Mouse (Mus musculus) MEL (cell line): ENCODE data around the gene Esyt2. TPM values are rescaled to one million over a fixed set of nuclear protein-coding genes. Genes with fewer than 3 reads are reported as not detected.

Experiments used
- DNase-seq: peaks from one replicate; pipeline ENCODE4 v3.0.0; 2011; ENCODE audit warnings: low read depth, low spot score
- H3K27ac ChIP-seq: 2 replicates; pipeline ENCODE4 v1.5.1; 2012; ENCODE audit warnings: low read depth, mild to moderate bottlenecking, control low read depth, low read length, moderate library complexity; ENCODE audit not compliant: control insufficient read depth
- H3K27me3 ChIP-seq, 2 experiments: fragments of 150-350 bp in 1 of 2; sonication (generic) in 1 of 2; 2 replicates each; pipeline ENCODE4 v1.6.1; 2012; ENCODE audit warnings: low read length in 2 of 2, mild to moderate bottlenecking in 2 of 2, improper control_type of control experiment in 1 of 2, moderate library complexity in 1 of 2; ENCODE audit not compliant: insufficient read depth in 2 of 2, control insufficient read depth in 1 of 2
- H3K36me3 ChIP-seq, 2 experiments: 2 replicates each; pipeline ENCODE4 v1.6.1; 2012 to 2014; ENCODE audit warnings: low read length in 2 of 2, improper control_type of control experiment in 1 of 2, inconsistent platforms in 1 of 2, mild to moderate bottlenecking in 1 of 2; ENCODE audit not compliant: insufficient read depth in 2 of 2, control insufficient read depth in 1 of 2
- H3K4me1 ChIP-seq, 2 experiments: fragments of 150-350 bp in 1 of 2; sonication (generic) in 1 of 2; 2 replicates each; pipeline ENCODE4 v1.6.1; 2012; ENCODE audit warnings: low read length in 2 of 2, improper control_type of control experiment in 1 of 2, mild to moderate bottlenecking in 1 of 2; ENCODE audit not compliant: insufficient read depth in 2 of 2, control insufficient read depth in 1 of 2
- H3K4me3 ChIP-seq, 2 experiments: fragments of 150-350 bp in 1 of 2; sonication (generic) in 1 of 2; 2 replicates each; pipeline ENCODE4 v1.5.1; 2012; ENCODE audit warnings: low read depth in 2 of 2, low read length in 2 of 2, mild to moderate bottlenecking in 2 of 2, moderate library complexity in 2 of 2, control low read depth in 1 of 2, improper control_type of control experiment in 1 of 2; ENCODE audit not compliant: control insufficient read depth in 1 of 2, insufficient read depth in 1 of 2
- H3K79me2 ChIP-seq: 2 replicates; pipeline ENCODE4 v1.6.1; 2012; ENCODE audit warnings: mild to moderate bottlenecking, low read length, moderate library complexity; ENCODE audit not compliant: control insufficient read depth, poor library complexity, insufficient read depth
- H3K9ac ChIP-seq: 2 replicates; pipeline ENCODE4 v1.6.1; 2012; ENCODE audit warnings: low read depth, mild to moderate bottlenecking, control low read depth, low read length, moderate library complexity; ENCODE audit not compliant: control insufficient read depth, poor library complexity, severe bottlenecking
- H3K9me3 ChIP-seq: fragments of 150-350 bp; sonication (generic); replicated peaks from 2 replicates; pipeline ENCODE4 v1.6.1; 2012; ENCODE audit warnings: mild to moderate bottlenecking, low read length, improper control_type of control experiment, moderate library complexity; ENCODE audit not compliant: insufficient read depth
- BHLHE40 ChIP-seq: IDR thresholded peaks from 2 replicates; pipeline ENCODE4 v1.6.1; 2012; ENCODE audit warnings: low read depth, mild to moderate bottlenecking, inconsistent platforms, low read length, improper control_type of control experiment, borderline replicate concordance
- CHD1 ChIP-seq: IDR thresholded peaks from 2 replicates; pipeline ENCODE4 v1.6.1; 2012; ENCODE audit warnings: low read depth, mild to moderate bottlenecking, inconsistent platforms, low read length, improper control_type of control experiment
- CHD2 ChIP-seq: IDR thresholded peaks from 2 replicates; pipeline ENCODE4 v1.6.1; 2011; ENCODE audit warnings: low read length, improper control_type of control experiment
- CTCF ChIP-seq, 3 experiments: IDR thresholded peaks in 2 of 3; conservative IDR thresholded peaks in 1 of 3; 2 replicates each; pipeline ENCODE4 v1.5.1; 2011 to 2012; ENCODE audit warnings: low read length in 3 of 3, low read depth in 2 of 3, mild to moderate bottlenecking in 2 of 3, improper control_type of control experiment in 1 of 3, inconsistent platforms in 1 of 3, mixed read lengths in 1 of 3, moderate library complexity in 1 of 3; ENCODE audit not compliant: control insufficient read depth in 1 of 3, insufficient read depth in 1 of 3, poor library complexity in 1 of 3, severe bottlenecking in 1 of 3
- E2F4 ChIP-seq: IDR thresholded peaks from 2 replicates; pipeline ENCODE4 v1.6.1; 2011; ENCODE audit warnings: low read depth, low read length, improper control_type of control experiment, borderline replicate concordance
- ELF1 ChIP-seq: IDR thresholded peaks from 2 replicates; pipeline ENCODE4 v1.6.1; 2014; ENCODE audit warnings: low read depth, mild to moderate bottlenecking, inconsistent platforms, low read length, improper control_type of control experiment, moderate library complexity
- EP300 ChIP-seq, 2 experiments: IDR thresholded peaks; 2 replicates each; pipeline ENCODE4 v1.6.1; 2011; ENCODE audit warnings: improper control_type of control experiment in 2 of 2, low read length in 2 of 2, low read depth in 1 of 2, mild to moderate bottlenecking in 1 of 2
- GATA1 ChIP-seq: IDR thresholded peaks from 2 replicates; pipeline ENCODE4 v1.6.1; 2011; ENCODE audit warnings: low read depth, low read length, improper control_type of control experiment
- HCFC1 ChIP-seq: IDR thresholded peaks from 2 replicates; pipeline ENCODE4 v1.6.1; 2012; ENCODE audit warnings: low read depth, mild to moderate bottlenecking, inconsistent platforms, low read length, improper control_type of control experiment, moderate library complexity
- JUND ChIP-seq: IDR thresholded peaks from 2 replicates; pipeline ENCODE4 v1.6.1; 2011; ENCODE audit warnings: low read depth, mild to moderate bottlenecking, improper control_type of control experiment, low read length
- KAT2A ChIP-seq: conservative IDR thresholded peaks from 2 replicates; pipeline ENCODE4 v1.6.1; 2012; ENCODE audit warnings: low read depth, low read length, improper control_type of control experiment, inconsistent platforms
- MAFK ChIP-seq: IDR thresholded peaks from 2 replicates; pipeline ENCODE4 v1.6.1; 2011; ENCODE audit warnings: low read depth, mild to moderate bottlenecking, low read length, improper control_type of control experiment, borderline replicate concordance
- MAX ChIP-seq: IDR thresholded peaks from 2 replicates; pipeline ENCODE4 v1.6.1; 2011; ENCODE audit warnings: low read length, improper control_type of control experiment
- MAZ ChIP-seq: IDR thresholded peaks from 2 replicates; pipeline ENCODE4 v1.6.1; 2012; ENCODE audit warnings: low read depth, mild to moderate bottlenecking, inconsistent platforms, low read length, improper control_type of control experiment
- MEF2A ChIP-seq: IDR thresholded peaks from 2 replicates; pipeline ENCODE4 v1.6.1; 2014; ENCODE audit warnings: low read depth, mild to moderate bottlenecking, inconsistent platforms, low read length, improper control_type of control experiment; ENCODE audit not compliant: poor library complexity, insufficient replicate concordance, severe bottlenecking; ENCODE audit errors: extremely low read depth
- MXI1 ChIP-seq: IDR thresholded peaks from 2 replicates; pipeline ENCODE4 v1.6.1; 2011; ENCODE audit warnings: mild to moderate bottlenecking, low read depth, low read length, improper control_type of control experiment
- POLR2A ChIP-seq, 2 experiments: IDR thresholded peaks; 2 replicates each; pipeline ENCODE4 v1.6.1; 2011 to 2012; ENCODE audit warnings: low read length in 2 of 2, mild to moderate bottlenecking in 2 of 2, control low read depth in 1 of 2, improper control_type of control experiment in 1 of 2, low read depth in 1 of 2, moderate library complexity in 1 of 2; ENCODE audit not compliant: control insufficient read depth in 1 of 2, insufficient read depth in 1 of 2, poor library complexity in 1 of 2
- POLR2AphosphoS2 ChIP-seq: IDR thresholded peaks from 2 replicates; pipeline ENCODE4 v1.6.1; 2011; ENCODE audit warnings: low read length, improper control_type of control experiment
- POLR2AphosphoS5 ChIP-seq: IDR thresholded peaks from 2 replicates; pipeline ENCODE4 v1.6.1; 2012; ENCODE audit warnings: low read depth, borderline replicate concordance, mild to moderate bottlenecking, inconsistent platforms, low read length, moderate library complexity, mixed read lengths
- SIN3A ChIP-seq: IDR thresholded peaks from 2 replicates; pipeline ENCODE4 v1.6.1; 2012; ENCODE audit warnings: low read length, improper control_type of control experiment, inconsistent platforms
- SMC3 ChIP-seq: IDR thresholded peaks from 2 replicates; pipeline ENCODE4 v1.6.1; 2011; ENCODE audit warnings: low read depth, low read length, improper control_type of control experiment
- TAL1 ChIP-seq: IDR thresholded peaks from 2 replicates; pipeline ENCODE4 v1.6.1; 2012; ENCODE audit warnings: mild to moderate bottlenecking, inconsistent platforms, low read length, moderate library complexity, mixed read lengths
- TBP ChIP-seq: IDR thresholded peaks from 2 replicates; pipeline ENCODE4 v1.8.0; 2011; ENCODE audit warnings: low read depth, low read length, improper control_type of control experiment
- TCF12 ChIP-seq: IDR thresholded peaks from 2 replicates; pipeline ENCODE4 v1.6.1; 2014; ENCODE audit warnings: low read depth, mild to moderate bottlenecking, inconsistent platforms, low read length, improper control_type of control experiment, moderate library complexity
- USF1 ChIP-seq: IDR thresholded peaks from 2 replicates; pipeline ENCODE4 v1.6.1; 2014; ENCODE audit warnings: low read depth, mild to moderate bottlenecking, inconsistent platforms, low read length, improper control_type of control experiment, moderate library complexity
- USF2 ChIP-seq, 2 experiments: IDR thresholded peaks; 2 replicates each; pipeline ENCODE4 v1.6.1; 2011 to 2012; ENCODE audit warnings: improper control_type of control experiment in 2 of 2, low read length in 2 of 2, borderline replicate concordance in 1 of 2, inconsistent platforms in 1 of 2, low read depth in 1 of 2, mild to moderate bottlenecking in 1 of 2; ENCODE audit not compliant: insufficient read depth in 1 of 2
- ZC3H11A ChIP-seq: IDR thresholded peaks from 2 replicates; pipeline ENCODE4 v1.6.1; 2012; ENCODE audit warnings: low read depth, mild to moderate bottlenecking, inconsistent platforms, low read length, improper control_type of control experiment
- ZKSCAN1 ChIP-seq: IDR thresholded peaks from 2 replicates; pipeline ENCODE4 v1.6.1; 2012; ENCODE audit warnings: low read depth, mild to moderate bottlenecking, inconsistent platforms, low read length, improper control_type of control experiment, moderate library complexity
- ZNF384 ChIP-seq: IDR thresholded peaks from 2 replicates; pipeline ENCODE4 v1.6.1; 2012; ENCODE audit warnings: low read depth, mild to moderate bottlenecking, inconsistent platforms, low read length, improper control_type of control experiment
- polyA plus RNA-seq, 2 experiments: library from polyadenylated mRNA; stranded (reverse) in 1 of 2; unstranded in 1 of 2; fragments of >175 nt in 1 of 2; fragments of >200 nt in 1 of 2; gene quantifications; 2 replicates each; pipeline versions ENCODE4 v1.2.1 to v1.2.4; 2012; ENCODE audit warnings: low replicate concordance in 2 of 2, low read depth in 1 of 2; ENCODE audit not compliant: insufficient read length in 2 of 2, insufficient read depth in 1 of 2, missing spikeins in 1 of 2
- total RNA-seq: library from RNA; depleted of rRNA; stranded (reverse); fragments of 300-350 nt; gene quantifications from 2 replicates; pipeline ENCODE4 v1.2.3, GENCODE M21; 2012

The Esyt2 gene
- total and polyA plus RNA-seq, 3 experiments = 45.3 to 77.7 (median 47.5) TPM

DNA sequence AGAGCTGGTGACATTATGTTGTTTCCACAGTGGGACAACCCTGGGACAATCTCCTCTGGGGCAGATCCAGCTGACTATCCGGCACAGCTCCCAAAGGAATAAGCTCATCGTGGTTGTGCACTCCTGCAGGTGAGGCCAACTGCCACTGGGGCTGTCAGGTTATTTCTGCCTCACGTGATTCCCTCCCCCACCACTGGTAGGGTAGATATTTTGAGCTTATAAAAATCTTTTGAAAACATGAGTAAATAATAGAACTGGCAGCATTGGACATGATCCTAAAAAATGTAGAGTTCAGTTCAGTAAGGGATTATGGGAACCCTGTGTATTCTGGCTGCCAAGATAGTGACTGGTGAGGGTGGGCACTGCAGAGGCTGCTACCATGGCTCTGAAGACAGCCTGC is 85.9 kb downstream of the Esyt2 start:
- Histone ChIP-seq H3K27me3 (no peaks in the 10 kb centered on the region), H3K9ac (peak overlapping the region; percentile 28), H3K79me2 (no peaks in the 10 kb centered on the region), H3K4me3 (no peak overlapping the region), H3K9me3 (no peaks in the 10 kb centered on the region), H3K36me3 (peaks cover 39 to 45% of the 10 kb centered on the region in 2 experiments), H3K4me1 (peaks cover 35 to 38% of the 10 kb centered on the region in 2 experiments), H3K27ac (peak overlapping the region; percentile 73)
- no peak for DNase-seq
- TF ChIP-seq GATA1 (no peak), TAL1 (no peak), POLR2AphosphoS5 (no peak), ZNF384 (no peak), TCF12 (no peak; the same call in 1 of the 2 replicates), ELF1 (no peak), USF1 (peak; percentile 80; the same call in 1 of the 2 replicates), SIN3A (no peak), CHD2 (no peak), HCFC1 (no peak), MAZ (no peak), SMC3 (no peak), ZKSCAN1 (no peak), BHLHE40 (peak; percentile 76), CHD1 (no peak), KAT2A (no peak), E2F4 (no peak), EP300 (IDR thresholded peaks at IDR 0.05; ENCODE audit: low read depth in 1 of 2, low read length in 2 of 2) (no peak; a peak in 1 of 4 replicates), JUND (no peak), MEF2A (no peak), POLR2A (IDR thresholded peaks at IDR 0.05; ENCODE audit: control insufficient read depth in 1 of 2, insufficient read depth in 1 of 2, low read depth in 1 of 2, low read length in 2 of 2, poor library complexity in 1 of 2) (no peak), CTCF (IDR thresholded peaks at IDR 0.05 in 2 of 3, conservative IDR thresholded peaks at IDR 0.05 in 1 of 3; ENCODE audit: control insufficient read depth in 1 of 3, insufficient read depth in 1 of 3, low read depth in 2 of 3, low read length in 3 of 3, poor library complexity in 1 of 3, severe bottlenecking in 1 of 3) (no peak), USF2 (IDR thresholded peaks at IDR 0.05; ENCODE audit: borderline replicate concordance in 1 of 2, insufficient read depth in 1 of 2, low read depth in 1 of 2, low read length in 2 of 2) (no peak), POLR2AphosphoS2 (peak; percentile 30; the same call in 1 of the 2 replicates), MAX (peak; percentile 35), MAFK (no peak), TBP (no peak), MXI1 (peak; percentile 53; the same call in 1 of the 2 replicates), ZC3H11A (no peak)
